Mouse (Mus musculus) kidney, embryonic 16.5 days (tissue): ENCODE results near the gene Fam20c. TPM values are rescaled to one million over a fixed set of nuclear protein-coding genes. Genes with fewer than 3 reads are reported as not detected.

Experiments used
- ATAC-seq: fragments of 200-750 bp; cut with Nextera tagmentation; 2 replicates; pipeline ENCODE4 v1.8.0; 2017; ENCODE audit warnings: moderate TSS enrichment; ENCODE audit not compliant: low FRiP score, low TSS enrichment
- H3K27ac ChIP-seq: fragments of 300-500 bp; sonication (generic); 2 replicates; pipeline ENCODE4 v1.5.1; 2014; ENCODE audit warnings: low read length
- H3K27me3 ChIP-seq: fragments of 300-500 bp; sonication (generic); 2 replicates; pipeline ENCODE4 v1.6.1; 2014; ENCODE audit warnings: low read length, control low read depth, mixed read lengths; ENCODE audit not compliant: insufficient read depth
- H3K36me3 ChIP-seq: fragments of 300-500 bp; sonication (generic); 2 replicates; pipeline ENCODE4 v1.6.1; 2014; ENCODE audit warnings: low read length, control low read depth, mixed read lengths; ENCODE audit not compliant: insufficient read depth
- H3K4me1 ChIP-seq: fragments of 300-500 bp; sonication (generic); 2 replicates; pipeline ENCODE4 v1.6.1; 2014; ENCODE audit warnings: low read length, control low read depth, mixed read lengths; ENCODE audit not compliant: insufficient read depth
- H3K4me2 ChIP-seq: fragments of 300-500 bp; sonication (generic); replicated peaks from 2 replicates; pipeline ENCODE4 v1.6.1; 2014; ENCODE audit warnings: low read depth, low read length
- H3K4me3 ChIP-seq: fragments of 300-500 bp; sonication (generic); 2 replicates; pipeline ENCODE4 v1.5.1; 2014; ENCODE audit warnings: mild to moderate bottlenecking, low read length
- H3K9ac ChIP-seq: fragments of 300-500 bp; sonication (generic); replicated peaks from 2 replicates; pipeline ENCODE4 v1.6.1; 2014; ENCODE audit warnings: low read length
- H3K9me3 ChIP-seq: fragments of 300-500 bp; sonication (generic); 2 replicates; pipeline ENCODE4 v1.6.1; 2016; ENCODE audit warnings: low read length, control low read depth
- WGBS: fragments of 180-500 bp; shearing (Covaris S2); extraction: QIAGEN DNeasy Blood & Tissue Kit; methylation state at CpG from one replicate; pipeline ENCODE4 v1.1.7; 2014; 5-methylcytosine and 5-hydroxymethylcytosine counted together
- polyA plus RNA-seq: library from polyadenylated mRNA; unstranded; fragments of >200 nt; fragmentation: Nextera tagmentation; extraction: Ambion mirVana; gene quantifications from 2 replicates; pipeline ENCODE4 v1.2.1, GENCODE M21; 2015

Gene Fam20c
- polyA plus RNA-seq, 1 experiment from 2014 or later: 20.8 TPM

DNA sequence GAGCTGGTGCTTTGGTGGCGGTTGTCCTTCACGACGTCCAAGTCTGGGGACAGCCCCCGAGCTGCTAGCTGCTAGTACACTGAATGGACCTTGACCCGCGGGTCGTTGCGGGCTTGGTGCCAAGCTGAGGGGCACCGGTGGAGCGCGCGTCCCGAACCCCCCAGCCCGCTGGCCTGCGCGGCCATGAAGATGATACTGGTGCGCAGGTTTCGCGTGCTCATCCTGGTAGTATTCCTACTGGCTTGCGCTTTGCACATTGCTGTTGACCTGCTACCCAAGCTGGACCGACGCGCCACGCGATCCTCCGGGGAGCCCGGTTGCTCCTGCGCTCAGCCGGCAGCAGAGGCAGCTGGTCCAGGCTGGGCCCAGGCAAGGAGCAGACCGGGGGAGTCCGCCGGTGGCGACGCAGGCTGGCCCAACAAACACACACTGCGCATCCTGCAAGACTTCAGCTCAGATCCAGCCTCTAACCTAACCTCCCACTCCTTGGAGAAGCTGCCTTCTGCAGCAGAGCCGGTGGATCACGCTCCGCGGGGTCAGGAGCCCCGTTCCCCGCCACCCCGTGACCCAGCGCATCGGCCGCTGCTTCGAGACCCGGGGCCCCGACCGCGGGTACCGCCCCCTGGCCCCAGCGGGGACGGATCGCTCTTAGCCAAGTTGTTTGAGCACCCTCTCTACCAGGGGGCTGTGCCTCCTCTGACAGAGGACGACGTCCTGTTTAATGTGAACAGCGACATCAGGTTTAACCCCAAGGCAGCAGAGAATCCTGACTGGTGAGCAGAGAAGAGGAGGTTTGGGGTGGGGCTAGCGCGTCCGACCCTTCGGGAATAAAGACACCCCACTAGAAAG lies 1.4 kb downstream of the Fam20c start:
- Histone ChIP-seq H3K9ac (peak overlapping the region; percentile 90), H3K36me3 (peaks cover 11% of the 10 kb centered on the region; the same call in 1 of the 2 replicates), H3K27me3 (0 out of 2 replicates have a peak, but pooled peaks cover 5% of the 10 kb centered on the region), H3K9me3 (no peaks in the 10 kb centered on the region), H3K4me1 (peaks cover 37% of the 10 kb centered on the region), H3K27ac (peak overlapping the region; percentile 91), H3K4me3 (peak overlapping the region; percentile 74), H3K4me2 (peak overlapping the region; percentile 96)
- 1% methylated on average over 61 of the region's 61 CpGs for WGBS
- ATAC-seq: peak; percentile 1; the same call in 1 of the 2 replicates

GRCm38 (mm10) chr5:138756311-138757085 lies 2.2 kb downstream of the Fam20c start:
- H3K4me3 ChIP-seq: peak overlapping the region; percentile 74
- peak overlapping the region; percentile 90 for H3K9ac ChIP-seq
- 0 out of 2 replicates have a peak, but pooled peaks cover 5% of the 10 kb centered on the region for H3K27me3 ChIP-seq
- peak overlapping the region; percentile 96 for H3K4me2 ChIP-seq
- no peaks in the 10 kb centered on the region for H3K9me3 ChIP-seq
- WGBS: 20% methylated on average over 15 of the region's 15 CpGs
- H3K36me3 ChIP-seq: peaks cover 18% of the 10 kb centered on the region; the same call in 1 of the 2 replicates
- peak overlapping the region; percentile 82 for H3K27ac ChIP-seq
- H3K4me1 ChIP-seq: peaks cover 37% of the 10 kb centered on the region
- ATAC-seq: peak; percentile 33; the same call in 1 of the 2 replicates

GRCm38 (mm10) chr5:138757135-138757534 lies 2.8 kb downstream of the Fam20c start:
- 53% methylated on average over 6 of the region's 6 CpGs for WGBS
- H3K27ac ChIP-seq: peak overlapping the region; percentile 82

GRCm38 (mm10) chr5:138757616-138758015 lies 3.3 kb downstream of the Fam20c start:
- H3K4me2 ChIP-seq: peak overlapping the region; percentile 96
- H3K27ac ChIP-seq: peak overlapping the region; percentile 82
- no peak for ATAC-seq
- H3K27me3 ChIP-seq: 0 out of 2 replicates have a peak, but pooled peaks cover 5% of the 10 kb centered on the region
- H3K9ac ChIP-seq: peak overlapping the region; percentile 10
- H3K36me3 ChIP-seq: peaks cover 18% of the 10 kb centered on the region; the same call in 1 of the 2 replicates
- no peaks in the 10 kb centered on the region for H3K9me3 ChIP-seq
- peak overlapping the region; percentile 74 for H3K4me3 ChIP-seq
- H3K4me1 ChIP-seq: peaks cover 37% of the 10 kb centered on the region
- WGBS: 92% methylated on average over 12 of the region's 12 CpGs

More at GRCm38 (mm10) chr5:138757135-138757534, 2.8 kb downstream of the Fam20c start:
- Histone ChIP-seq H3K4me3 (peak overlapping the region; percentile 74), H3K36me3 (peaks cover 18% of the 10 kb centered on the region; the same call in 1 of the 2 replicates), H3K9ac (peak overlapping the region; percentile 10), H3K4me1 (peaks cover 37% of the 10 kb centered on the region), H3K4me2 (peak overlapping the region; percentile 96), H3K27me3 (0 out of 2 replicates have a peak, but pooled peaks cover 5% of the 10 kb centered on the region), H3K9me3 (no peaks in the 10 kb centered on the region)
- no peak for ATAC-seq

DNA sequence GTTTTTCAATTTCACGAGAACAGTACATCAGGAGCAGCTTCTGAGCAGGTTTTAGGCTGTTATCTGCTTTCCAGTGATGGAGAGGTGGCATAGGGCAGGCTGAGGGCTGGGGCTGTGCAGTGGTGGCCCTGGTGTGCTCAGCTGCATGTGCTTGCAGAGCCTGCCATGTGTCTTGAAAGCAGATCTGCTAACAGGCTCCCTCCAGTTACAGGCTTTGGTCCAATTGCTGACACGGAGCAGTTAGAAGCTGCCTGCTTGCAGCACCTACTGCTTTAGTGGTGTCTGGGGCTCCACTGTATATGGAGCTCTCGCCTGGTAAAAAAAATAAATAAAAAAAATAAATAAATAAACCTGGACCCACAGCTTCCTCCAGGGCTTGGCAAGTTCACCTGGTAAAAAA lies 4.2 kb downstream of the Fam20c start:
- Histone ChIP-seq H3K9ac (no peak overlapping the region), H3K4me3 (no peak overlapping the region), H3K4me1 (peaks cover 31% of the 10 kb centered on the region), H3K36me3 (peaks cover 18% of the 10 kb centered on the region; the same call in 1 of the 2 replicates), H3K27me3 (0 out of 2 replicates have a peak, but pooled peaks cover 5% of the 10 kb centered on the region), H3K9me3 (no peaks in the 10 kb centered on the region), H3K27ac (no peak overlapping the region), H3K4me2 (no peak overlapping the region)
- no peak for ATAC-seq
- WGBS: 75% methylated on average over 3 of the region's 3 CpGs

GRCm38 (mm10) chr5:138761836-138762334 lies 7.6 kb downstream of the Fam20c start:
- WGBS: 62% methylated on average over 5 of the region's 5 CpGs
- Histone ChIP-seq H3K4me2 (no peak overlapping the region), H3K4me1 (peaks cover 17% of the 10 kb centered on the region), H3K4me3 (no peak overlapping the region), H3K36me3 (peaks cover 26% of the 10 kb centered on the region), H3K27me3 (no peaks in the 10 kb centered on the region), H3K27ac (no peak overlapping the region), H3K9me3 (no peaks in the 10 kb centered on the region), H3K9ac (no peak overlapping the region)
- ATAC-seq: no peak

DNA sequence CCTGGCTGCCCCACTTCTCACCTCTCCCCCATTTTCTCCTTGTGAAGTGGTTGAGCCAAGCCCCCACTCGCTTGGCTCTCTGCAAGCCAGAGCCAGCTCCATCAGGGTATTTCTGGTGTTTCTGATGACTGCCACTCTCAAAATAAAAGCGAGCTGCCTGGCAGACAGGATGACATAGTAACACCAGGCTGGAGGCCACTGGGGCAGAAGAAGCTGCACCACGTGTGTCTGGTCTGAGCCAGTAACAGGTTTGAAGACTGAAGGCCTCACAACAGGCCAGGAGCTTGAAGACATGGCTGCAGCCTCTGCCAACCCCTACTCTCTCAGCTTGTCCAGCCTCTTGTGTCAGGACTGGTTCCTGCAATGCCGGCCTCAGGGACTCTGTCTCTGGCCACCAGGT lies 8.0 kb downstream of the Fam20c start:
- Histone ChIP-seq H3K27me3 (no peaks in the 10 kb centered on the region), H3K4me1 (peaks cover 12% of the 10 kb centered on the region), H3K36me3 (peaks cover 26% of the 10 kb centered on the region), H3K4me3 (no peak overlapping the region), H3K9me3 (no peaks in the 10 kb centered on the region), H3K4me2 (no peak overlapping the region), H3K9ac (no peak overlapping the region), H3K27ac (no peak overlapping the region)
- ATAC-seq: no peak
- 75% methylated on average over 4 of the region's 4 CpGs for WGBS

DNA sequence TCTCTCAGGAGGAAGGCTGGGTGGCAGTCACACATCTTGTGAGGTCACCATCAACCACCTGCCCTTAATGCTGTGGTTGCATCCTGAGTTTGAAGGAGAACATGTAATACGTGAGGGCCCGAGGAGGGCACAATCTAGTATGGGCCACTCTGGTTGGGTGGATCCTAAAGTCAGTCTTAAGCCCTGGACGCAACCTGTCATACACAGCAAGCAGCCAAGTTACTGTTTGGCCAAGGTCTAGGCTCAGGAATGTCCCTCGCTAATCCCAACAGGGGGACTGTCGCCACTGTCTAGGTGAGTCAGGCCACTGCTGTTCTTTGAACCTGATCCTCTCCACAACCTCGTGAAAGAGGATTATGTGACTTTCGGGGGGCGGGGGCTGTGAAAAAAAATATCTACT lies 10.3 kb downstream of the Fam20c start:
- no peaks in the 10 kb centered on the region for H3K9me3 ChIP-seq

DNA sequence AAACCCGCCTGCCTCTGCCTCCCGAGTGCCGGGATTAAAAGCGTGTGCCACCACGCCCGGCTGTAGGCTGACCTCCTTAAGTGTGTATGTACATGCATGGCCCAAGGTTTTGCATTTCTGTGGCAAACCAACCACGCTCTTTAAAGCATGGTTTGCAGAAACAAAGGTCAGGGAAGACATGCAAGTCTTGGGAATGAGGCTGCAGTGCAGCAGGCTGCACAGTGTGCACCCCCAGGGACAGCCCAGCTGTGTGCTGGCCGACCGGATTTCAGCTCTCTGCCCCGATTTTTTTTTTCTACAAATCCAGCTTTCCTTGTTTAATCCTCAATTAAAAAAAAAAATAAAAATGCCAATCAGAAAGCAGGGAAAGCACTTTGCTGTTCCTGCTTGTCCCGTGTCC lies 13.3 kb downstream of the Fam20c start:
- peaks cover 15% of the 10 kb centered on the region for H3K36me3 ChIP-seq
- H3K27me3 ChIP-seq: no peaks in the 10 kb centered on the region
- H3K4me1 ChIP-seq: peaks cover 4% of the 10 kb centered on the region; the same call in 1 of the 2 replicates
- H3K27ac ChIP-seq: no peak overlapping the region
- H3K9ac ChIP-seq: no peak overlapping the region
- no peak overlapping the region for H3K4me2 ChIP-seq
- no peak overlapping the region for H3K4me3 ChIP-seq
- no peaks in the 10 kb centered on the region for H3K9me3 ChIP-seq
- ATAC-seq: no peak
- WGBS: 80% methylated on average over 11 of the region's 11 CpGs

More for the DNA sequence above, 10.3 kb downstream of the Fam20c start:
- Histone ChIP-seq H3K27ac (no peak overlapping the region), H3K4me3 (no peak overlapping the region), H3K36me3 (peaks cover 18% of the 10 kb centered on the region), H3K9ac (no peak overlapping the region), H3K27me3 (no peaks in the 10 kb centered on the region), H3K4me2 (no peak overlapping the region), H3K4me1 (no peaks in the 10 kb centered on the region)
- ATAC-seq: no peak
- 84% methylated on average over 8 of the region's 8 CpGs for WGBS
